Mouse (Mus musculus): ENCODE measurements around the gene Dpy19l3.

Dpy19l3 gene

GRCm38 (mm10) chr7:35636874-35637273, 117.4 kb downstream of the Dpy19l3 start:
- DNase-seq (ENCODE audit: low spot score) = no peak

- DNase-seq (ENCODE audit: low spot score) = peak; percentile 31
Observed at GRCm38 (mm10) chr7:35636229-35636628, 118.0 kb downstream of the Dpy19l3 start.
